ENCODE assay signal across 21 mouse cellular contexts in the genomic region with DNA sequence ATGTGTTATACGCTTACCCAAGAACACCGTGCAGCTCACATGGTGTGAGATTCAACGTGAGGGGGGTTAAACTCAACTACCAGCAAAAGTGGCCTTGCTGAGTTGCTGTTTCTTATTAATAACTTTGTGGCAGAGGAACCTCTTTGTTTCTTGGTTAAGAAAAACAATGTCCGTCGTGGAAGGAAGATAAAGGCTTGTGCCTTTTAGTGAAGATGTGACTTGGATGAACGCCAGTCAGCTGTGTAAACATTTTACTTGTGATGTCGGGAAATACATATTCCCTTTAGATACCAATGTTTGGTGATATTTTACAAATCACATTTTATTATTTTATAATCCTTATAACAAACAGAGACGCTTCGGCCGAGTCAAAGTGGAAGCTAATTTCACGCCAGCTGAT.
DNase-seq lines count a peak whose midpoint lies in the region; ATAC-seq lines count a peak whose summit lies in the region.
"Had no signal": no experiment of that assay in that cellular context is flagged by ENCODE, and none has a peak within 500 bp of the region (broad histone marks: within the 10 kb centered on the region; RNA-seq: fewer than 3 reads in every experiment).

No protein-coding gene starts in this region.

- H3K27ac ChIP-seq in heart, embryonic 10.5 days: 0 out of 2 replicates have a peak overlapping the region, but pooled peaks have one; percentile 49
- H3K27ac ChIP-seq in intestine, embryonic 14.5 days (ENCODE audit: low read depth): peak overlapping the region; percentile 14; the same call in 1 of the 2 replicates
- no peak overlapping the region for H3K27ac ChIP-seq in intestine, embryonic 15.5 days
- 0 out of 2 replicates have a peak overlapping the region, but pooled peaks have one; percentile 1 for H3K27ac ChIP-seq in midbrain, embryonic 15.5 days
- H3K27ac ChIP-seq in midbrain, embryonic 11.5 days (ENCODE audit: low read depth, low read length): no peak overlapping the region
- H3K27ac ChIP-seq: gastrocnemius, adult 2 months; hindbrain, postnatal 0 days had no signal

- peaks cover 42% of the 10 kb centered on the region for H3K4me1 ChIP-seq in heart, embryonic 10.5 days
- H3K4me1 ChIP-seq in intestine, embryonic 14.5 days (replicated peaks; ENCODE audit: control insufficient read depth, insufficient read depth, low read length): peaks cover 7% of the 10 kb centered on the region
- no peaks in the 10 kb centered on the region for H3K4me1 ChIP-seq in intestine, embryonic 15.5 days (replicated peaks)
- peaks cover 10% of the 10 kb centered on the region for H3K4me1 ChIP-seq in midbrain, embryonic 15.5 days
- H3K4me1 ChIP-seq in midbrain, embryonic 11.5 days (ENCODE audit: control insufficient read depth, insufficient read depth, low read length): peaks cover 6% of the 10 kb centered on the region; the same call in 1 of the 2 replicates

- H3K27me3 ChIP-seq in heart, embryonic 10.5 days (ENCODE audit: insufficient read depth, poor library complexity, severe bottlenecking): no peaks in the 10 kb centered on the region
- no peaks in the 10 kb centered on the region for H3K27me3 ChIP-seq in intestine, embryonic 14.5 days (replicated peaks; ENCODE audit: control insufficient read depth, insufficient read depth, low read length)
- no peaks in the 10 kb centered on the region for H3K27me3 ChIP-seq in intestine, embryonic 15.5 days (replicated peaks)
- H3K27me3 ChIP-seq in midbrain, embryonic 15.5 days (replicated peaks): no peaks in the 10 kb centered on the region
- H3K27me3 ChIP-seq in midbrain, embryonic 11.5 days (ENCODE audit: control insufficient read depth, insufficient read depth, low read length): no peaks in the 10 kb centered on the region; the same call in 1 of the 2 replicates

- no peaks in the 10 kb centered on the region for H3K36me3 ChIP-seq in heart, embryonic 10.5 days
- H3K36me3 ChIP-seq in intestine, embryonic 14.5 days (ENCODE audit: control insufficient read depth, insufficient read depth, low read length): no peaks in the 10 kb centered on the region
- H3K36me3 ChIP-seq in intestine, embryonic 15.5 days: no peaks in the 10 kb centered on the region
- H3K36me3 ChIP-seq in midbrain, embryonic 15.5 days (replicated peaks): no peaks in the 10 kb centered on the region
- no peaks in the 10 kb centered on the region for H3K36me3 ChIP-seq in midbrain, embryonic 11.5 days (ENCODE audit: control insufficient read depth, insufficient read depth, low read length)
- H3K36me3 ChIP-seq: hindbrain, embryonic 10.5 days had no signal

- no peak for ATAC-seq in intestine, embryonic 14.5 days (replicated peaks; ENCODE audit: low FRiP score, low TSS enrichment, low read depth)
- no peak for ATAC-seq in intestine, embryonic 15.5 days
- ATAC-seq in midbrain, embryonic 15.5 days (replicated peaks): no peak
- ATAC-seq in midbrain, embryonic 11.5 days (ENCODE audit: low FRiP score): no peak
- ATAC-seq: CD4-positive, CD25-positive, alpha-beta regulatory T cell, adult 4 months; forebrain, postnatal 0 days; hindbrain, postnatal 0 days; liver, postnatal 0 days; Patski had no signal

- no peak overlapping the region for H3K9ac ChIP-seq in intestine, embryonic 14.5 days (ENCODE audit: low read length)
- H3K9ac ChIP-seq in intestine, embryonic 15.5 days: no peak overlapping the region
- no peak overlapping the region for H3K9ac ChIP-seq in midbrain, embryonic 15.5 days
- no peak overlapping the region for H3K9ac ChIP-seq in midbrain, embryonic 11.5 days (ENCODE audit: low read length)
- H3K9ac ChIP-seq: forebrain, postnatal 0 days; liver, postnatal 0 days had no signal

- H3K4me3 ChIP-seq in heart, embryonic 10.5 days: no peak overlapping the region
- no peak overlapping the region for H3K4me3 ChIP-seq in intestine, embryonic 14.5 days (ENCODE audit: low read depth, low read length)
- H3K4me3 ChIP-seq in intestine, embryonic 15.5 days (replicated peaks): no peak overlapping the region
- no peak overlapping the region for H3K4me3 ChIP-seq in midbrain, embryonic 15.5 days
- no peak overlapping the region for H3K4me3 ChIP-seq in midbrain, embryonic 11.5 days (ENCODE audit: low read depth, low read length)
- H3K4me3 ChIP-seq: gastrocnemius, adult 2 months; hindbrain, embryonic 10.5 days had no signal

- WGBS in heart, embryonic 10.5 days: 67% methylated on average over 11 of the region's 11 CpGs
- WGBS in intestine, embryonic 14.5 days: 32% methylated on average over 11 of the region's 11 CpGs
- 28% methylated on average over 11 of the region's 11 CpGs for WGBS in intestine, embryonic 15.5 days
- WGBS in midbrain, embryonic 15.5 days: 76% methylated on average over 11 of the region's 11 CpGs
- 81% methylated on average over 11 of the region's 11 CpGs for WGBS in midbrain, embryonic 11.5 days

- DNase-seq in heart, embryonic 10.5 days (ENCODE audit: low spot score): no peak
- DNase-seq in heart, adult 11 months: no peak
- DNase-seq in intestine, embryonic 14.5 days (ENCODE audit: low spot score): no peak
- no peak for DNase-seq in midbrain, embryonic 11.5 days (ENCODE audit: low spot score, missing footprints)
- DNase-seq in cerebellum, adult 9-10 months: no peak
- DNase-seq: adrenal gland, adult 8-10 months; cerebellum, adult 9-11 months; forebrain, postnatal 0 days; gastrocnemius, adult 2 months; kidney, adult 18-20 months; kidney, postnatal 25 days; left cerebral cortex, postnatal 4 days; liver, postnatal 0 days; spleen, adult 18-20 months; thymus, postnatal 25 days had no signal

- no peak overlapping the region for H3K4me2 ChIP-seq in intestine, embryonic 14.5 days (ENCODE audit: low read length)
- no peak overlapping the region for H3K4me2 ChIP-seq in intestine, embryonic 15.5 days (replicated peaks)
- H3K4me2 ChIP-seq in midbrain, embryonic 15.5 days: no peak overlapping the region
- no peak overlapping the region for H3K4me2 ChIP-seq in midbrain, embryonic 11.5 days

- H3K9me3 ChIP-seq in heart, embryonic 10.5 days: no peaks in the 10 kb centered on the region
- no peaks in the 10 kb centered on the region for H3K9me3 ChIP-seq in intestine, embryonic 14.5 days (ENCODE audit: control insufficient read depth, low read length)
- H3K9me3 ChIP-seq in intestine, embryonic 15.5 days: no peaks in the 10 kb centered on the region
- H3K9me3 ChIP-seq in midbrain, embryonic 15.5 days: no peaks in the 10 kb centered on the region
- H3K9me3 ChIP-seq in midbrain, embryonic 11.5 days (ENCODE audit: control insufficient read depth, low read length): no peaks in the 10 kb centered on the region
- H3K9me3 ChIP-seq: hindbrain, embryonic 10.5 days had no signal

Comparison
In these comparisons a context has a peak if more than half of its experiments do, and no peak if none do; other contexts are left out.
1. H3K27ac ChIP-seq: peak in heart, embryonic 10.5 days (single experiment), intestine, embryonic 14.5 days (single experiment) and midbrain, embryonic 15.5 days (single experiment); none in intestine, embryonic 15.5 days (single experiment) and midbrain, embryonic 11.5 days (single experiment).